Mouse (Mus musculus): ENCODE measurements around the gene H2afv. TPM values are rescaled to one million over a fixed set of nuclear protein-coding genes. Genes with fewer than 3 reads are reported as not detected.

H2afv gene
- polyA plus RNA-seq, 1 experiment from 2014 or later = 318 TPM

DNA sequence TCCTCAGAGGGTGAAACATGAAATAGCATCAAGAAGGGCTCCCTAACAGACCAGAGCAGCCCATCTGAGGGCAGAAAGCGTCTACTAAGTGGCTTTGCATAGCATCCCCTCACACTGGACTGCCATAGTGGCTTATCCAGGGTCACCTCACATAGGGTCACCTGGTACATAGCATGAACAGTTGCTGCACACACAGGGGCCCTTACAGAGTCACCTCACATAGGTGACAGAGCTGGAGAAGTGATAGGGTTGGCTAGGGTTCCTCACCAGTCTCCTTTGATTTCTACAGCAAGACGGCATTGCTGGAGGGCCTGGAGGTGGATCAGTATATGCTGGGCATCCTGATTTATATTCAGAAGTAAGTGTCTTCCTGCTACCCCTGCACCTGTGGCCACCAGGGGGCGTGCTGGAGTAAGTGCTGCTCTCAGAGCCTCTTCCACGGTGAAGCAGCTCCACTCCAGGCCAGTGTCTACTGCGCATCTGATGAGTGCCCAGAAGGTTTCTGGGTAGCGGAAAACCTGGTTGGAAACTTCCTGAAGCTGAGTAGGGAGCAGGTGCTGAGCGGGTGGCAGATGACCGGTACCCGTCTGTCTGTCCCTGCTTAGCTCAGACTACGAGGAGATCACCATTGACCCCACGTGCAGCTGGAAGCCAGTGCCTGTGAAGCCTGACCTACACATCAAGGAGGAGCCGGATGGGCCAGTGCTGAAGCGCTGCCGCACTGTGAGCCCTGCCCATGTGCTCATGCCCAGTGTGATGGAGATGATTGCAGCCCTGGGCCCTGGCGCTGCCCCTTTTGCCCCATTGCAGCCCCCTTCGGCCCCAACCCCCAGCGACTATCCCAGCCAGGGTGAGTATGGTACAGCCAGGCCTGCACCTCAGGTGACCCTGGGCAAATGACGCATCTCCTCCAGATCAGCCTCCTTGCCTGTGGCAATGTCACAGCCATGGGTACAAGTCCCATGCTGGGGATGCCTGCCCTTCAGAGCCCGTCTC lies 41.4 kb downstream of the H2afv start:
- no peak overlapping the region for H3K9ac ChIP-seq
- no peak overlapping the region for H3K4me2 ChIP-seq
- H3K9me3 ChIP-seq (replicated peaks) = no peaks in the 10 kb centered on the region
- H3K27me3 ChIP-seq = no peaks in the 10 kb centered on the region
- 87% methylated on average over 19 of the region's 19 CpGs for WGBS
- no peak overlapping the region for H3K4me3 ChIP-seq
- no peak overlapping the region for H3K27ac ChIP-seq
- ATAC-seq (replicated peaks; ENCODE audit: insufficient number of reproducible peaks, insufficient read depth, low FRiP score, low read depth) = no peak
- H3K36me3 ChIP-seq = peaks cover 63% of the 10 kb centered on the region
- peaks cover 35% of the 10 kb centered on the region for H3K4me1 ChIP-seq (replicated peaks)

DNA sequence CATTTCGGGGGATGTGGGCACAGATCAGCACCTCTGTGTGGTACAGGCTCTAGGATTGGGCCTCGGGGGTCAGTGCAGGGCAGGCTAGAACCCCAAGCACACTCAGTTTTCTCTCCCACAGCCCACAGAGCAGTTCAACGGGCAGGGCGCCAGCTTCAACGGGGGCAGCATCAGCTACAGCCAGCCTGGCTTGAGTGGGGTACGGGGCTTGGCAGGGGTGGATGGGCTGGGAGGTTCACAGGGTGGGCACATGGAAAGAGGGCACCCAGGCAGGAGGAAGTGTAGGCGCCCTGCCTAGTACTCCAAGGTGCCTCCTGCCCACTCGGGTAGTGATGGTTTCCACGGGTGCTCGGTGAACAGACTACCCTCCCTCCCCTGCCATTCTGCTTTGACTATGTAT lies 46.1 kb downstream of the H2afv start:
- Histone ChIP-seq H3K27me3 (no peaks in the 10 kb centered on the region), H3K36me3 (peaks cover 79% of the 10 kb centered on the region), H3K27ac (no peak overlapping the region), H3K4me3 (no peak overlapping the region), H3K9me3 (replicated peaks) (no peaks in the 10 kb centered on the region), H3K4me1 (replicated peaks) (no peaks in the 10 kb centered on the region), H3K9ac (no peak overlapping the region), H3K4me2 (no peak overlapping the region)
- ATAC-seq (replicated peaks; ENCODE audit: insufficient number of reproducible peaks, insufficient read depth, low FRiP score, low read depth) = no peak
- WGBS = 87% methylated on average over 10 of the region's 10 CpGs

DNA sequence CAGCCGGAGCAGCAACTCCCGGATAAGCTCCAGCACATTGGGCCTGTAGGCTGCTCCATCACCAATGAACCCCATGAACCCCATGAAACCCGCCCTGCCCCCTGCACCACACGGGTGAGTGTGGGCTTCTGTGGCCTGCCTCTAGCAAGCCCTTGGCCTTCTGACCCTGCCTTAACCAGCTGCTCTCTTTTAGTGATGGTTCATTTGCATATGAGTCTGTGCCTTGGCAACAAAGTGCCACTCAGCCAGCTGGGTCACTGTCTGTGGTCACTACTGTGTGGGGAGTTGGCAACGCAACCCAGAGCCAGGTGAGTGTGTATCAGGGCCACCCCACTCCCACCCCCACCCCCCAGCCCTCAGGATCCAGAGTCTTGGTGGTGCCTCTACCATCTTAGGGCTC lies 48.7 kb downstream of the H2afv start:
- no peaks in the 10 kb centered on the region for H3K9me3 ChIP-seq (replicated peaks)

GRCm38 (mm10) chr11:6393866-6394265 lies 50.4 kb downstream of the H2afv start:
- 53% methylated on average over 1 of the region's 1 CpGs for WGBS
- peaks cover 21% of the 10 kb centered on the region for H3K4me1 ChIP-seq (replicated peaks)
- H3K4me3 ChIP-seq = no peak overlapping the region
- no peaks in the 10 kb centered on the region for H3K9me3 ChIP-seq (replicated peaks)
- H3K27me3 ChIP-seq = no peaks in the 10 kb centered on the region
- peaks cover 37% of the 10 kb centered on the region for H3K36me3 ChIP-seq
- no peak overlapping the region for H3K9ac ChIP-seq
- no peak for ATAC-seq (replicated peaks; ENCODE audit: insufficient number of reproducible peaks, insufficient read depth, low FRiP score, low read depth)
- no peak overlapping the region for H3K4me2 ChIP-seq
- no peak overlapping the region for H3K27ac ChIP-seq

More for the DNA sequence above, 48.7 kb downstream of the H2afv start:
- no peak overlapping the region for H3K4me2 ChIP-seq
- H3K9ac ChIP-seq = no peak overlapping the region
- 85% methylated on average over 5 of the region's 5 CpGs for WGBS
- H3K36me3 ChIP-seq = peaks cover 53% of the 10 kb centered on the region
- no peak overlapping the region for H3K27ac ChIP-seq
- no peak for ATAC-seq (replicated peaks; ENCODE audit: insufficient number of reproducible peaks, insufficient read depth, low FRiP score, low read depth)
- peaks cover 11% of the 10 kb centered on the region for H3K4me1 ChIP-seq (replicated peaks)
- H3K27me3 ChIP-seq = no peaks in the 10 kb centered on the region
- H3K4me3 ChIP-seq = no peak overlapping the region

- Histone ChIP-seq H3K9me3 (replicated peaks) (no peaks in the 10 kb centered on the region), H3K4me3 (no peak overlapping the region), H3K27ac (no peak overlapping the region), H3K27me3 (no peaks in the 10 kb centered on the region), H3K4me2 (no peak overlapping the region), H3K9ac (no peak overlapping the region), H3K4me1 (replicated peaks) (peaks cover 21% of the 10 kb centered on the region), H3K36me3 (peaks cover 30% of the 10 kb centered on the region)
- WGBS = 69% methylated on average over 6 of the region's 6 CpGs
- ATAC-seq (replicated peaks; ENCODE audit: insufficient number of reproducible peaks, insufficient read depth, low FRiP score, low read depth) = no peak
Observed at GRCm38 (mm10) chr11:6392857-6393256, 51.4 kb downstream of the H2afv start.

- Histone ChIP-seq H3K36me3 (peaks cover 18% of the 10 kb centered on the region), H3K9me3 (replicated peaks) (no peaks in the 10 kb centered on the region), H3K9ac (no peak overlapping the region), H3K4me1 (replicated peaks) (peaks cover 21% of the 10 kb centered on the region), H3K27ac (no peak overlapping the region), H3K4me3 (no peak overlapping the region), H3K27me3 (no peaks in the 10 kb centered on the region), H3K4me2 (no peak overlapping the region)
- WGBS = 81% methylated on average over 8 of the region's 8 CpGs
- ATAC-seq (replicated peaks; ENCODE audit: insufficient number of reproducible peaks, insufficient read depth, low FRiP score, low read depth) = no peak
Observed at GRCm38 (mm10) chr11:6391516-6392276, 52.5 kb downstream of the H2afv start.

GRCm38 (mm10) chr11:6390376-6391053 lies 53.7 kb downstream of the H2afv start:
- Histone ChIP-seq H3K4me2 (peak overlapping the region; percentile 86), H3K4me3 (peak overlapping the region; percentile 90), H3K9me3 (replicated peaks) (no peaks in the 10 kb centered on the region), H3K9ac (peak overlapping the region; percentile 97; the same call in 1 of the 2 replicates), H3K27me3 (no peaks in the 10 kb centered on the region), H3K4me1 (replicated peaks) (peaks cover 21% of the 10 kb centered on the region), H3K36me3 (peaks cover 7% of the 10 kb centered on the region), H3K27ac (no peak overlapping the region)
- 82% methylated on average over 8 of the region's 8 CpGs for WGBS
- ATAC-seq (replicated peaks; ENCODE audit: insufficient number of reproducible peaks, insufficient read depth, low FRiP score, low read depth) = no peak

DNA sequence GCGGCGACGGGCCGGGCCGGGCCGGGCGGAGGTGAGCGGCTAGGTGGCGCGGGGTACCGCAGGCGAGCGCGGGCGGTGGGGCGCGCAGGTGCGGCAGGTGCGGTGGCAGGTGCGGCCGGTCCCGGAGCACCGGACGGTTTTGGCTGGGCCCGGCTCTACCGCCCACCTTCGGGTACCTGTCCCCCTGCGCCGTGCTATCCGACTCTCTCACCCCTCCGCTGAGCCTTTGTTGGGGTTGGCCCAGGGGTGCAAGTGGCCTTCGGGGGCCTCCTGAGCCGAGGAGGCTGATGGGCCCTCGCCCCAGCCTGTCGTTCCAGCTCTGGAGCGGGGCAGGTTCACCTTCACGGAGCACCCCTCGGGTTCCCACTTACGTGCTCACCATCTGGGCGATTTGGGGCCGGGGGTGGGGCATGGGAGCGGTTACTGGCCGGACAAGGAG lies 54.7 kb downstream of the H2afv start:
- H3K27me3 ChIP-seq = no peaks in the 10 kb centered on the region
- WGBS = under 1% methylated on average over 17 of the region's 43 CpGs
- no peaks in the 10 kb centered on the region for H3K36me3 ChIP-seq
- peak overlapping the region; percentile 97 for H3K9ac ChIP-seq
- peaks cover 21% of the 10 kb centered on the region for H3K4me1 ChIP-seq (replicated peaks)
- peak; percentile 28 for ATAC-seq (replicated peaks; ENCODE audit: insufficient number of reproducible peaks, insufficient read depth, low FRiP score, low read depth)
- H3K4me2 ChIP-seq = peak overlapping the region; percentile 86
- peak overlapping the region; percentile 99 for H3K27ac ChIP-seq
- H3K4me3 ChIP-seq = peak overlapping the region; percentile 90
- H3K9me3 ChIP-seq (replicated peaks) = no peaks in the 10 kb centered on the region

DNA sequence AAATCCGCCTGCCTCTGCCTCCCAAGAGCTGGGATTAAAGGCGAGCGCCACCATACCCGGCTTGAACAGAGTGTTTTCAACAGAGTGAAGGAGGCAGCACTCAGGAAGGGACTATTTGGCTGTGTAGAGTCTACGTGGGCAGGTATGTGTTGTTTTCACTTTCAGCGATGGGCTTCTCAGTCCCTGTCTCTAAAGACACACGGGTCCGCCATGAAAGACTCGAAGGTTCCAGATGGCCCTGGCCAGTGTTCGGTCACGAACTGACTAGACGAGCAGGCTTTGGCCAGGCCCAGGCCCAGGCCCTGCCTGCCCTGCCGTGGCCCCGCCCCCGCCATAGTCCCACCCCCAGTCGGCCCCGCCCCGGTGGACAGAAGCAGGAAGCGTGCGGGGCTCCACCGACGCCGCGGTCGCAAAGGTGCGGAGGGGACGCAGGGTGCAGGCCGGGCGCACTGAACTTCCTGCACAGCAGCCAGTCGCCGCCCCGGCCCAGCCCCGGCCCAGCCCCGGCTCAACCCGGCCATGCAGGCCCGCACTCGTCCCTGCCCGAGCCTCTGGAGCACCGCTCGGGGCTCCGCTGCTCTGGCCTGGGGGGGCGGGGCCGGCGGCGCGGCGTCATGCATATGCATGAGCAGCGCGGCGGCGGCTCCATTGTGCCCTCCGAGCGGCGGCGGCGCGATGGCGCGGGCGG lies 55.4 kb downstream of the H2afv start, which contains the start of gene Zmiz2:
Zmiz2 (plus strand) TSS at position 349 of the 688 bp plus-strand sequence.
- peaks cover 21% of the 10 kb centered on the region for H3K4me1 ChIP-seq (replicated peaks)
- H3K4me2 ChIP-seq = peak within 1 kb of the TSS; percentile 86
- H3K4me3 ChIP-seq = peak within 1 kb of the TSS; percentile 90
- no peaks in the 10 kb centered on the region for H3K36me3 ChIP-seq
- no peaks in the 10 kb centered on the region for H3K27me3 ChIP-seq
- peak; percentile 97 for ATAC-seq (replicated peaks; ENCODE audit: insufficient number of reproducible peaks, insufficient read depth, low FRiP score, low read depth)
- H3K9ac ChIP-seq = peak within 1 kb of the TSS; percentile 97
- H3K9me3 ChIP-seq (replicated peaks) = no peaks in the 10 kb centered on the region
- 6% methylated on average over 60 of the region's 60 CpGs for WGBS
- H3K27ac ChIP-seq = peak within 1 kb of the TSS; percentile 99

- WGBS = 88% methylated on average over 6 of the region's 6 CpGs
- Histone ChIP-seq H3K4me3 (peak overlapping the region; percentile 90; the same call in 1 of the 2 replicates), H3K27me3 (no peaks in the 10 kb centered on the region), H3K4me2 (peak overlapping the region; percentile 86), H3K9me3 (replicated peaks) (no peaks in the 10 kb centered on the region), H3K9ac (no peak overlapping the region; the same call in 1 of the 2 replicates), H3K4me1 (replicated peaks) (peaks cover 21% of the 10 kb centered on the region), H3K36me3 (no peaks in the 10 kb centered on the region), H3K27ac (peak overlapping the region; percentile 99)
- ATAC-seq (replicated peaks; ENCODE audit: insufficient number of reproducible peaks, insufficient read depth, low FRiP score, low read depth) = no peak
Observed at GRCm38 (mm10) chr11:6388126-6388725, 56.0 kb downstream of the H2afv start.

Measured in heart, embryonic 15.5 days (tissue).